Mouse (Mus musculus) brain, embryonic 14.5 days (tissue): ENCODE measurements at regions not wholly inside any gene's neighbourhood (a gene's known extent, or its start where the extent isn't known, plus 50 kb on each side); places are given as distances from the start of the nearest gene placed in this dataset.

ENCODE experiments used
- CTCF ChIP-seq: fragments of 200-500 bp; IDR thresholded peaks from 2 replicates; pipeline ENCODE4 v1.5.1; 2012; ENCODE audit warnings: inconsistent platforms, mild to moderate bottlenecking, moderate library complexity, borderline replicate concordance; ENCODE audit not compliant: insufficient read depth, insufficient read length; ENCODE audit errors: extremely low read depth
- POLR2A ChIP-seq: fragments of 200-500 bp; IDR thresholded peaks from 2 replicates; pipeline ENCODE4 v1.6.1; 2012; ENCODE audit warnings: mild to moderate bottlenecking, inconsistent platforms, borderline replicate concordance; ENCODE audit not compliant: poor library complexity, insufficient read depth, insufficient read length, severe bottlenecking; ENCODE audit errors: extremely low read depth

DNA sequence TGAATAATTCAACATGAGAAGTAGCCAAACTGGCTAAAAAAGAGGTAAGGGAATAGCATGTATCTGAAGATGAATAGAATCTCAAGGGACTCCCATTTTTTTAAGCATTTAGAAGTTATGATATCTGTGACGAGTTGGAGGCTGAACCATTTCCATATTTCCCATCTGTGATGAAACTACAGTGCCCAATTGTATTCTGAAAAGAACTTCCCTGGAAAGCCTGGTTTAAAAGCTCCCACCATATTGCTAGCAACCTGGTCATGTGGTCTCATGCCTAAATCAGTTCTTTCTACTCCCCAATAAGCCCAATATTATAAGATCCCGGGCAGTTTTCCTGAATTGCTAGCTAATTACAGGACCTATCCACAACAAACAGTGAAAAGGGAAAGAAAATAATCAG, 645.6 kb upstream of the Mms22l start:
- TF ChIP-seq CTCF (no peak), POLR2A (no peak)
